Mouse (Mus musculus): ENCODE measurements at regions not wholly inside any gene's neighbourhood (a gene's known extent, or its start where the extent isn't known, plus 50 kb on each side); places are given as distances from the start of the nearest gene placed in this dataset.

GRCm38 (mm10) chr15:25305801-25306200 lies 107.8 kb downstream of the Basp1 start:
- in situ Hi-C loops (cut with MboI, MseI) = no loop called here

GRCm38 (mm10) chr15:25303379-25303778 lies 110.2 kb downstream of the Basp1 start:
- in situ Hi-C loops (cut with MboI, MseI) = no loop called here

DNA sequence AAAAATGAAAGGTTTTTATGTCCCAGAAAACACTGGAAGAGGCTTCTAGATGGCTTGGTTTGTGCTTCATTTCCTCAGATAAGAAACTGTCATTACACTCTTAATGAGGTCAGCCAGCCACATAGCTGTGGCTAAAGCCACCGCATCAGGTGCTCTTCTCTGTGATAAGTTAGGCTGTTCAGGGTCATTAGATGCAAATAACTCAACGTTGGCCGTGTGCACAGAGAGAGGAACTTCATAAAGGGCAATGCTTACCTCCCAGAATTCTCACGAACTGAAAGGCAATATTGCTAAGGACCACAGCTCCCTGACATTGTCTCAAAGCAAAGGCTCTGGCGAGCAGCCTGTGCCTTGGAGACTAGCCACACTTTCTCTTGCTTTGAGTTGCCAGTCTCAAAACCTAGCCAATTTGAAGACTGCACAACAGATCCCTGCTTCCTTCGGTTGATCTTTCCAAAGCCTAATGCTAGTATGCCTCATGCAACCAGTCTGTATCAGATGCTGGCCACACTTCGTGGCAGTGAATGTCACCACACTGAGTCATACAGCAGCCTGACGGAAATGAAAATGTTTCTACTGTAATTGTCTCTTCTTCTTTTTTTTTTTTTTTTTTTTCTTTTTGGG lies 110.8 kb downstream of the Basp1 start:
- in situ Hi-C loops (cut with MboI, MseI) = no loop called here

- in situ Hi-C loops (cut with MboI, MseI) = no loop called here
Observed at GRCm38 (mm10) chr15:25301810-25302209, 111.8 kb downstream of the Basp1 start.

- in situ Hi-C loops (cut with MboI, MseI) = no loop called here
Observed at GRCm38 (mm10) chr15:25297278-25297677, 116.3 kb downstream of the Basp1 start.

GRCm38 (mm10) chr15:25296714-25297113 lies 116.8 kb downstream of the Basp1 start:
- in situ Hi-C loops (cut with MboI, MseI) = no loop called here

- in situ Hi-C loops (cut with MboI, MseI) = no loop called here
Observed at GRCm38 (mm10) chr15:25295753-25296152, 117.8 kb downstream of the Basp1 start.

- in situ Hi-C loops (cut with MboI, MseI) = no loop called here
Observed at GRCm38 (mm10) chr15:25291231-25291691, 122.3 kb downstream of the Basp1 start.

- in situ Hi-C loops (cut with MboI, MseI) = no loop called here
Observed at GRCm38 (mm10) chr15:25287850-25288249, 125.7 kb downstream of the Basp1 start.

GRCm38 (mm10) chr15:25284354-25285199 lies 129.0 kb downstream of the Basp1 start:
- in situ Hi-C loops (cut with MboI, MseI) = no loop called here

DNA sequence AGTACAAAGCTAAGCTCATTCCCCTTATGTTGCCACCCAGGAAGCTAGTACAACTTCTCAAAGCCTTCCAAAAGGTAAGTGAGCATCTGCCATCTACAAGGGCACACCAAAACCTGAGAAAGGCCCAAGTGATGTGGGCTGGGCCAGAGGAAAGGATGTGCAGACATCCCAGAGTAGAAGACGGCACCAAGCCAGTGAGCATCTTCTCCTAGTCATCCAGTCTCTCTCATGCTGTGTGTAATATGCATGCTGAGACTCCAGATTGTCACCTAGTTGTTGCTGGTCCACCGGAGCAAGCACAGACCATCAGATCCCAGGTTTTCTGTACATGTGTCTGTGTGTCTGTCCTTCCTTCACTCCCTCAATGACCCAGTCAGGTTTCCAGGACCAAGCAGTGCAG lies 129.9 kb downstream of the Basp1 start:
- in situ Hi-C loops (cut with MboI, MseI) = no loop called here

GRCm38 (mm10) chr15:25282346-25282745 lies 131.2 kb downstream of the Basp1 start:
- in situ Hi-C loops (cut with MboI, MseI) = no loop called here

- in situ Hi-C loops (cut with MboI, MseI) = no loop called here
Observed at GRCm38 (mm10) chr15:25281942-25282341, 131.6 kb downstream of the Basp1 start.

- in situ Hi-C loops (cut with MboI, MseI) = no loop called here
Observed at GRCm38 (mm10) chr15:25278317-25279156, 135.0 kb downstream of the Basp1 start.

- in situ Hi-C loops (cut with MboI, MseI) = no loop called here
Observed at GRCm38 (mm10) chr15:25276227-25276626, 137.3 kb downstream of the Basp1 start.

GRCm38 (mm10) chr15:25271886-25272285 lies 141.7 kb downstream of the Basp1 start:
- in situ Hi-C loops (cut with MboI, MseI) = no loop called here

DNA sequence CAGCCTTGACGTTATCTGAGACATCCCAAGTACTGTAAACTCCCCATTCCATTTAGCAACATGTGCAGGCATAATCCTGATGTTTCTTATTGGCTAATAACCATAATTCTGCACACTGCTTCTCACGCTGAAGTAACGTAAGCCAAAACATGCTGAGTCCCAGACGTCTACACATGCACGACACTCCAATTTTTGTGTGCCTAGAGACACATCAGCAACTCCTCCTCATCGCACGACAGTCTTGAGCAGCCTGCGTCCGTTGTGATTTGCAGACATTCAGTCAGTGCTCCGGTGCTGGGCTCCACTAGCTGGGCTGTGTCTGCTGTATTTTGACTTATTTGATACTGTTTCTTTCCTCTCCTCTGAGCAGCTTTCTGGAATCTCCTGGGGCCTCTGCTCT lies 143.2 kb downstream of the Basp1 start:
- in situ Hi-C loops (cut with MboI, MseI) = no loop called here

- in situ Hi-C loops (cut with MboI, MseI) = no loop called here
Observed at GRCm38 (mm10) chr15:25269345-25269996, 144.1 kb downstream of the Basp1 start.

- in situ Hi-C loops (cut with MboI, MseI) = no loop called here
Observed at GRCm38 (mm10) chr15:25268436-25268835, 145.1 kb downstream of the Basp1 start.

GRCm38 (mm10) chr15:25267509-25267908 lies 146.1 kb downstream of the Basp1 start:
- in situ Hi-C loops (cut with MboI, MseI) = no loop called here
